Mouse (Mus musculus): ENCODE data around the gene Gabrb1. TPM values are rescaled to one million over a fixed set of nuclear protein-coding genes. Genes with fewer than 3 reads are reported as not detected.

The Gabrb1 gene
- polyA plus RNA-seq, 1 experiment from 2014 or later = 0.93 TPM

DNA sequence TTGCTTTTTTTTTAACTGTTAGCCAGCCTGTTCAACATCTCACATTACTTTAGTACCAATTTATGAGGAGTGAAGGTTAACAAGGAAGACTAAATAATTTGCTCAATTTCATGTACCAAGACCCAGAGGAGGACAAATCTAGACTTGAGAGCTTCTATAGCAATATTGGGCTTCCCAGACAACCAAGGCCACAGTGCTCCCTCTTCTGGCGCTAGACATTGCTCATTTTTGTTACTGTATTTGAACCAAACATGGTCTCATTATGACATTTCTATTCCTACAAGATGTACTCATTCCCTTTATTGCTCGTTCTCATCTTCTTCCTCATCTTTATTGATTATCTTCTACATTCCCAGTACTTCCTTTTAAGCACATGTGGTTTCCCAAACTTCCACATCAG is 307.6 kb downstream of the Gabrb1 start:
- Histone ChIP-seq H3K27ac (ENCODE audit: low read depth, low read length) (no peak overlapping the region), H3K27me3 (ENCODE audit: control insufficient read depth, insufficient read depth, low read length) (no peaks in the 10 kb centered on the region), H3K4me2 (ENCODE audit: low read depth) (no peak overlapping the region), H3K4me3 (ENCODE audit: low read depth, low read length) (no peak overlapping the region), H3K4me1 (ENCODE audit: control insufficient read depth, insufficient read depth, low read length) (no peaks in the 10 kb centered on the region), H3K9ac (ENCODE audit: low read length) (no peak overlapping the region), H3K9me3 (ENCODE audit: control insufficient read depth, low read length) (no peaks in the 10 kb centered on the region), H3K36me3 (ENCODE audit: control insufficient read depth, insufficient read depth, low read length) (no peaks in the 10 kb centered on the region)
- no peak for ATAC-seq (ENCODE audit: insufficient read depth, low FRiP score, low TSS enrichment)
- DNase-seq (ENCODE audit: low spot score) = no peak
- WGBS = 74% methylated on average over 2 of the region's 2 CpGs

- H3K4me3 ChIP-seq (ENCODE audit: low read depth, low read length) = no peak overlapping the region
- H3K9ac ChIP-seq (ENCODE audit: low read length) = no peak overlapping the region
- DNase-seq (ENCODE audit: low spot score) (no peak), ATAC-seq (ENCODE audit: insufficient read depth, low FRiP score, low TSS enrichment) (no peak)
- H3K27ac ChIP-seq (ENCODE audit: low read depth, low read length) = no peak overlapping the region
- H3K27me3 ChIP-seq (ENCODE audit: control insufficient read depth, insufficient read depth, low read length) = no peaks in the 10 kb centered on the region
- no peaks in the 10 kb centered on the region for H3K36me3 ChIP-seq (ENCODE audit: control insufficient read depth, insufficient read depth, low read length)
- H3K4me1 ChIP-seq (ENCODE audit: control insufficient read depth, insufficient read depth, low read length) = no peaks in the 10 kb centered on the region
- no peak overlapping the region for H3K4me2 ChIP-seq (ENCODE audit: low read depth)
- 77% methylated on average over 8 of the region's 8 CpGs for WGBS
- no peaks in the 10 kb centered on the region for H3K9me3 ChIP-seq (ENCODE audit: control insufficient read depth, low read length)
Measured at GRCm38 (mm10) chr5:71970140-71970800, 312.4 kb downstream of the Gabrb1 start.

DNA sequence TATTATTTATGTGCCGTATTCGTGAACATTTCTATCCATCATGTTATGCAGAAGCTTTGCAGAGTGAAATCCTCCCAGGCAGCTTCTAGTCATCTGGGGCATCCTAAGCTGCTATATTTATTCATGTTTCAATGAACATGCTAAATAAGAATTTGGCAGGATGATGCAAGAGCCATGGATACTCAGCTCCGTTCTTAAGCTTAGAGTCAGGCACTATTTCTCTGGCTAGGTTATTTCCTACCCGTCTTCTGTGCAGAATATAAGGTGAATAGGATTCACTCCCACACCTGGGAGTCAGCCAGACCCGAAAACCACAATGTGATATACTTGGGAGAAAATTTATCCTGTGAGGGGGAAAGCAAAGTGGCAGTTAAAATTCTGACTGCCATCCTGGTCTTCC is 314.9 kb downstream of the Gabrb1 start:
- Histone ChIP-seq H3K4me2 (ENCODE audit: low read depth) (no peak overlapping the region), H3K9me3 (ENCODE audit: control insufficient read depth, low read length) (no peaks in the 10 kb centered on the region), H3K27ac (ENCODE audit: low read depth, low read length) (no peak overlapping the region), H3K4me3 (ENCODE audit: low read depth, low read length) (no peak overlapping the region), H3K27me3 (ENCODE audit: control insufficient read depth, insufficient read depth, low read length) (no peaks in the 10 kb centered on the region), H3K4me1 (ENCODE audit: control insufficient read depth, insufficient read depth, low read length) (no peaks in the 10 kb centered on the region), H3K36me3 (ENCODE audit: control insufficient read depth, insufficient read depth, low read length) (no peaks in the 10 kb centered on the region), H3K9ac (ENCODE audit: low read length) (no peak overlapping the region)
- ATAC-seq (ENCODE audit: insufficient read depth, low FRiP score, low TSS enrichment) (no peak), DNase-seq (ENCODE audit: low spot score) (no peak)
- WGBS = 84% methylated on average over 5 of the region's 5 CpGs

GRCm38 (mm10) chr5:71976133-71976532 is 318.2 kb downstream of the Gabrb1 start:
- DNase-seq (ENCODE audit: low spot score) (no peak), ATAC-seq (ENCODE audit: insufficient read depth, low FRiP score, low TSS enrichment) (peak; percentile 20; the same call in 1 of the 2 replicates)
- H3K27ac ChIP-seq (ENCODE audit: low read depth, low read length) = no peak overlapping the region
- H3K4me1 ChIP-seq (ENCODE audit: control insufficient read depth, insufficient read depth, low read length) = no peaks in the 10 kb centered on the region
- H3K36me3 ChIP-seq (ENCODE audit: control insufficient read depth, insufficient read depth, low read length) = no peaks in the 10 kb centered on the region
- 83% methylated on average over 4 of the region's 4 CpGs for WGBS
- no peak overlapping the region for H3K9ac ChIP-seq (ENCODE audit: low read length)
- H3K4me3 ChIP-seq (ENCODE audit: low read depth, low read length) = no peak overlapping the region
- no peaks in the 10 kb centered on the region for H3K9me3 ChIP-seq (ENCODE audit: control insufficient read depth, low read length)
- no peak overlapping the region for H3K4me2 ChIP-seq (ENCODE audit: low read depth)
- H3K27me3 ChIP-seq (ENCODE audit: control insufficient read depth, insufficient read depth, low read length) = no peaks in the 10 kb centered on the region

- peak; percentile 52 for DNase-seq (ENCODE audit: low spot score)
- Histone ChIP-seq H3K27me3 (ENCODE audit: control insufficient read depth, insufficient read depth, low read length) (no peaks in the 10 kb centered on the region), H3K4me2 (ENCODE audit: low read depth) (no peak overlapping the region), H3K9ac (ENCODE audit: low read length) (no peak overlapping the region), H3K4me3 (ENCODE audit: low read depth, low read length) (no peak overlapping the region), H3K9me3 (ENCODE audit: control insufficient read depth, low read length) (no peaks in the 10 kb centered on the region), H3K36me3 (ENCODE audit: control insufficient read depth, insufficient read depth, low read length) (no peaks in the 10 kb centered on the region), H3K4me1 (ENCODE audit: control insufficient read depth, insufficient read depth, low read length) (no peaks in the 10 kb centered on the region), H3K27ac (ENCODE audit: low read depth, low read length) (no peak overlapping the region)
- ATAC-seq (ENCODE audit: insufficient read depth, low FRiP score, low TSS enrichment) = peak; percentile 80
- WGBS = 39% methylated on average over 5 of the region's 5 CpGs
Measured at GRCm38 (mm10) chr5:71976571-71977061, 318.7 kb downstream of the Gabrb1 start.

DNA sequence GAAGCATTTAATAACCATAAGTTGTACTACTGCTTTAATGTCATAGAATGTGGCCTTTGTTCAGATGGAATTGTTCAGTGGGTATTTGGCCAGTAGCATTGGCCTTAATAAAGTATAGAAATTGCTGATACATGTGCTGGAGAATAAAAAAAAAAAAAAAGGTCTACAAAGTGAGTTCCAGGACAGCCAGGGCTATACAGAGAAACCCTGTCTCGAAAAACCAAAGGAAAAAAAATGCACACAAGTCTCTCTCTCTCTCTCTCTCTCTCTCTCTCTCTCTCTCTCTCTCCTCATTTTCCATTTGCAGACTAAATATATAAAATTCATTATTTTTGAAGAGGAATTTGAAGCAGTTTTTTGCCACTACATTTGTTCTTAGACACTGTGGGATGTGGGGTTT is 328.6 kb downstream of the Gabrb1 start:
- H3K9ac ChIP-seq (ENCODE audit: low read length) = no peak overlapping the region
- no peaks in the 10 kb centered on the region for H3K36me3 ChIP-seq (ENCODE audit: control insufficient read depth, insufficient read depth, low read length)
- ATAC-seq (ENCODE audit: insufficient read depth, low FRiP score, low TSS enrichment) = no peak
- no peak overlapping the region for H3K4me2 ChIP-seq (ENCODE audit: low read depth)
- no peaks in the 10 kb centered on the region; the same call in 1 of the 2 replicates for H3K4me1 ChIP-seq (ENCODE audit: control insufficient read depth, insufficient read depth, low read length)
- no peak for DNase-seq (ENCODE audit: low spot score)
- H3K27ac ChIP-seq (ENCODE audit: low read depth, low read length) = no peak overlapping the region
- no peaks in the 10 kb centered on the region for H3K27me3 ChIP-seq (ENCODE audit: control insufficient read depth, insufficient read depth, low read length)
- no peak overlapping the region for H3K4me3 ChIP-seq (ENCODE audit: low read depth, low read length)
- H3K9me3 ChIP-seq (ENCODE audit: control insufficient read depth, low read length) = no peaks in the 10 kb centered on the region
- 47% methylated on average over 1 of the region's 1 CpGs for WGBS

GRCm38 (mm10) chr5:71986983-71987398 is 329.1 kb downstream of the Gabrb1 start:
- Histone ChIP-seq H3K4me1 (ENCODE audit: control insufficient read depth, insufficient read depth, low read length) (no peaks in the 10 kb centered on the region; the same call in 1 of the 2 replicates), H3K27ac (ENCODE audit: low read depth, low read length) (no peak overlapping the region), H3K27me3 (ENCODE audit: control insufficient read depth, insufficient read depth, low read length) (no peaks in the 10 kb centered on the region), H3K4me2 (ENCODE audit: low read depth) (no peak overlapping the region), H3K36me3 (ENCODE audit: control insufficient read depth, insufficient read depth, low read length) (no peaks in the 10 kb centered on the region), H3K9ac (ENCODE audit: low read length) (no peak overlapping the region), H3K9me3 (ENCODE audit: control insufficient read depth, low read length) (no peaks in the 10 kb centered on the region), H3K4me3 (ENCODE audit: low read depth, low read length) (no peak overlapping the region)
- DNase-seq (ENCODE audit: low spot score) = no peak
- ATAC-seq (ENCODE audit: insufficient read depth, low FRiP score, low TSS enrichment) = peak; percentile 68
- 34% methylated on average over 5 of the region's 5 CpGs for WGBS

DNA sequence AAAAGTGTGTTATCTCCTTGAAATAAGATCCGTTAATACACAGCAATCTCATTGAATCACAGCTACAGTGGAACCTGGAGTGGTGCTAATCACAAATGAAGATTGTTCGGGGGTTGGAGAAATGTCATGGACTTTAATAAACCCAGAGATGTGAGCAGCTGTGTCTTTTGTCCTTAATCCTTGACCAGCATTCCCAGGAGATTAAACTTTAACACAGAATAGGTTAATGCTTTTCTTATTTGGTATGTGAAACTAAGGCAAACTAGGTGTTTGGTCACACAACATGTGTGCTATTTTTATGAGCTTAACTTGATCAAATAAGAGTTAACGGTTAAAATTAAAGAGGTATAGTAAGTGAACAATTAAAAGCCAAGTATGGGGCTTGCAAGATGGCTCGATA is 341.6 kb downstream of the Gabrb1 start:
- Histone ChIP-seq H3K4me1 (ENCODE audit: control insufficient read depth, insufficient read depth, low read length) (no peaks in the 10 kb centered on the region), H3K27ac (ENCODE audit: low read depth, low read length) (no peak overlapping the region), H3K9ac (ENCODE audit: low read length) (no peak overlapping the region), H3K27me3 (ENCODE audit: control insufficient read depth, insufficient read depth, low read length) (no peaks in the 10 kb centered on the region), H3K9me3 (ENCODE audit: control insufficient read depth, low read length) (no peaks in the 10 kb centered on the region), H3K36me3 (ENCODE audit: control insufficient read depth, insufficient read depth, low read length) (no peaks in the 10 kb centered on the region), H3K4me3 (ENCODE audit: low read depth, low read length) (no peak overlapping the region), H3K4me2 (ENCODE audit: low read depth) (no peak overlapping the region)
- ATAC-seq (ENCODE audit: insufficient read depth, low FRiP score, low TSS enrichment) (no peak), DNase-seq (ENCODE audit: low spot score) (no peak)
- 85% methylated on average over 4 of the region's 4 CpGs for WGBS

DNA sequence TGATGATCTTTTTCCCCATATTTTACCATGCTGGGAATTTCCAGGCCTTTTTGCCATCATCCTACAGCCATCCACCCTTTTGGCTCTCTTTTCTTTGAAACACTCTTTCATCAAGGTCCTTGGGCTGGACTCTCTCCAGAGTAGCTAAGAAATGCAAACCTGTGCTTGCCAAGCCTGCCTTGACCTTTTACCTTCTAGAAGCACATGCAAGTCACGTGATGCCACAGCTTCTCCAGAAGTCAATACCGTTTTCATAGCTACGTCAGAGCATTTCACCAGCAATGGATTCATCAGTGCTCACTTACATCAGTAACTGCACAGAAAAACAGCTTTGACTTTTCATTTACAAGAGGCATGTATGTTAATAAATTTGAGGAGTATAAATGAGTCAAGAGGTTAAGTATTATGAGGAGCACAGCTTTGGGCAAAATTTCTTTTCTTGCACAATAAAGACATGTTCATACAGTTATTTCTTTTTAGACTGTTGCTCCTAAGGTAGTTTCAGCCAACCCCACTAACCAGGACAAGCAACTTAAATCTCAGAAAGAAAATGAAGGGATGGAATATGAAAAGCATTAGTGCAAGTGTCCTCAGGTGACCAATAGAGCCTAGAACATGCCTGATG is 346.0 kb downstream of the Gabrb1 start:
- Histone ChIP-seq H3K36me3 (ENCODE audit: control insufficient read depth, insufficient read depth, low read length) (no peaks in the 10 kb centered on the region), H3K4me2 (ENCODE audit: low read depth) (no peak overlapping the region), H3K9me3 (ENCODE audit: control insufficient read depth, low read length) (no peaks in the 10 kb centered on the region), H3K9ac (ENCODE audit: low read length) (no peak overlapping the region), H3K4me3 (ENCODE audit: low read depth, low read length) (no peak overlapping the region), H3K27ac (ENCODE audit: low read depth, low read length) (no peak overlapping the region), H3K27me3 (ENCODE audit: control insufficient read depth, insufficient read depth, low read length) (no peaks in the 10 kb centered on the region), H3K4me1 (ENCODE audit: control insufficient read depth, insufficient read depth, low read length) (no peaks in the 10 kb centered on the region)
- ATAC-seq (ENCODE audit: insufficient read depth, low FRiP score, low TSS enrichment) (no peak), DNase-seq (ENCODE audit: low spot score) (no peak)
- 82% methylated on average over 3 of the region's 3 CpGs for WGBS
